Mouse (Mus musculus) lung, embryonic 16.5 days (tissue): ENCODE measurements at regions not wholly inside any gene's neighbourhood (a gene's known extent, or its start where the extent isn't known, plus 50 kb on each side); places are given as distances from the start of the nearest gene placed in this dataset. TPM values are rescaled to one million over a fixed set of nuclear protein-coding genes. Genes with fewer than 3 reads are reported as not detected.

Source experiments
- microRNA-seq: library from miRNA; unstranded; fragments of <30 nt; microRNA quantifications from one replicate; pipeline ENCODE4, GENCODE M21; 2016

Small RNA genes lying in the stretch of these regions (microRNA-seq; reads per million reads assigned to microRNA genes)
- gene Gm44361: not detected
